Mouse (Mus musculus): Measurements from ENCODE around the gene Irak2. TPM values are rescaled to one million over a fixed set of nuclear protein-coding genes. Genes with fewer than 3 reads are reported as not detected.

Gene Irak2
- polyA plus RNA-seq, 1 experiment: 45.9 TPM

GRCm38 (mm10) chr6:113609293-113609692, 29.0 kb upstream of the Irak2 start:
- peaks cover 48% of the 10 kb centered on the region for H3K36me3 ChIP-seq (ENCODE audit: control insufficient read depth, insufficient read depth)
- H3K79me3 ChIP-seq (ENCODE audit: low read depth): peaks cover 88% of the 10 kb centered on the region
- no peak overlapping the region for H3ac ChIP-seq (ENCODE audit: control insufficient read depth, insufficient read length, low read depth)
- no peak overlapping the region for H3K4me3 ChIP-seq (ENCODE audit: insufficient read depth, poor library complexity, severe bottlenecking)
- no peaks in the 10 kb centered on the region for H3K27me3 ChIP-seq (ENCODE audit: control insufficient read depth, insufficient read depth, insufficient read length)
- TF ChIP-seq MAX (IDR thresholded peaks at IDR 0.05) (no peak), CTCF (IDR thresholded peaks at IDR 0.05; ENCODE audit: control insufficient read depth, insufficient read depth, insufficient read length) (no peak), FOSL1 (IDR thresholded peaks at IDR 0.05; ENCODE audit: insufficient read depth, low read length, poor library complexity, severe bottlenecking) (no peak), MYOD1 (IDR thresholded peaks at IDR 0.05; ENCODE audit: control insufficient read depth, insufficient read length, low read depth) (no peak), USF1 (IDR thresholded peaks at IDR 0.05; ENCODE audit: low read depth) (no peak), CEBPB (IDR thresholded peaks at IDR 0.05; ENCODE audit: low read depth) (no peak), MYOG (IDR thresholded peaks at IDR 0.05; ENCODE audit: control insufficient read depth, extremely low read depth, insufficient read length) (no peak)
- peaks cover 99% of the 10 kb centered on the region for H3K79me2 ChIP-seq (ENCODE audit: control insufficient read depth, insufficient read depth)

- Histone ChIP-seq H3ac (ENCODE audit: control insufficient read depth, insufficient read length, low read depth) (no peak overlapping the region), H3K36me3 (ENCODE audit: control insufficient read depth, insufficient read depth) (peaks cover 78% of the 10 kb centered on the region), H3K79me3 (ENCODE audit: low read depth) (peaks cover 66% of the 10 kb centered on the region), H3K79me2 (ENCODE audit: control insufficient read depth, insufficient read depth) (peaks cover 76% of the 10 kb centered on the region), H3K27me3 (ENCODE audit: control insufficient read depth, insufficient read depth, insufficient read length) (no peaks in the 10 kb centered on the region), H3K4me3 (ENCODE audit: insufficient read depth, poor library complexity, severe bottlenecking) (no peak overlapping the region)
- TF ChIP-seq CTCF (IDR thresholded peaks at IDR 0.05; ENCODE audit: control insufficient read depth, insufficient read depth, insufficient read length) (no peak), FOSL1 (IDR thresholded peaks at IDR 0.05; ENCODE audit: insufficient read depth, low read length, poor library complexity, severe bottlenecking) (no peak), CEBPB (IDR thresholded peaks at IDR 0.05; ENCODE audit: low read depth) (no peak), MAX (IDR thresholded peaks at IDR 0.05) (no peak), MYOD1 (IDR thresholded peaks at IDR 0.05; ENCODE audit: control insufficient read depth, insufficient read length, low read depth) (no peak)
Observed at GRCm38 (mm10) chr6:113612258-113612969, 25.9 kb upstream of the Irak2 start.

GRCm38 (mm10) chr6:113614152-113614551, 24.1 kb upstream of the Irak2 start:
- Histone ChIP-seq H3K79me2 (ENCODE audit: control insufficient read depth, insufficient read depth) (peaks cover 58% of the 10 kb centered on the region), H3K4me3 (ENCODE audit: insufficient read depth, poor library complexity, severe bottlenecking) (no peak overlapping the region), H3K27me3 (ENCODE audit: control insufficient read depth, insufficient read depth, insufficient read length) (no peaks in the 10 kb centered on the region), H3K36me3 (ENCODE audit: control insufficient read depth, insufficient read depth) (peaks cover 73% of the 10 kb centered on the region), H3K79me3 (ENCODE audit: low read depth) (peaks cover 50% of the 10 kb centered on the region), H3ac (ENCODE audit: control insufficient read depth, insufficient read length, low read depth) (no peak overlapping the region)
- TF ChIP-seq CTCF (IDR thresholded peaks at IDR 0.05; ENCODE audit: control insufficient read depth, insufficient read depth, insufficient read length) (no peak), MYOG (IDR thresholded peaks at IDR 0.05; ENCODE audit: control insufficient read depth, extremely low read depth, insufficient read length) (no peak), MYOD1 (IDR thresholded peaks at IDR 0.05; ENCODE audit: control insufficient read depth, insufficient read length, low read depth) (no peak), USF1 (IDR thresholded peaks at IDR 0.05; ENCODE audit: low read depth) (no peak), FOSL1 (IDR thresholded peaks at IDR 0.05; ENCODE audit: insufficient read depth, low read length, poor library complexity, severe bottlenecking) (no peak), MAX (IDR thresholded peaks at IDR 0.05) (no peak)

DNA sequence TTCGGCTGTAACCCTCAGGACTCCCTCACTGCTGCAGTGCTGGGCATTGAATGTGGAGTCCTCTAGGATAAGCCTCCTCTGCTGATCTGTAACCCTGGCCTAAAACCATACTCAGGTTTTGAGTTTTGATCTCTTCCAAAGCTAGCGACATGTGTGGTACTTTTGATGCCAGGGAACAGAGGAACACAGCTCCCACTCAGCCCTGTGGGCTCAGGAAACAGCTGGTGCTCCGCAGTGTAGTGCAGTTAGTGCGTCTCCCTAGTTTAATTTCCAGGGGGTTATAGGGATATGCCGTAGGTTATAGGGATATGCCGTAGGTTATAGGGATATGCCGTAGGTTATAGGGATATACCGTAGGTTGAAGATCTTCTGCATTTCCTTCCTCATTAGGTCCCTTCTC, 23.3 kb upstream of the Irak2 start:
- Histone ChIP-seq H3K79me2 (ENCODE audit: control insufficient read depth, insufficient read depth) (peaks cover 50% of the 10 kb centered on the region), H3K4me3 (ENCODE audit: insufficient read depth, poor library complexity, severe bottlenecking) (no peak overlapping the region), H3K79me3 (ENCODE audit: low read depth) (peaks cover 42% of the 10 kb centered on the region), H3K36me3 (ENCODE audit: control insufficient read depth, insufficient read depth) (peaks cover 68% of the 10 kb centered on the region), H3ac (ENCODE audit: control insufficient read depth, insufficient read length, low read depth) (no peak overlapping the region), H3K27me3 (ENCODE audit: control insufficient read depth, insufficient read depth, insufficient read length) (no peaks in the 10 kb centered on the region)
- TF ChIP-seq MAX (IDR thresholded peaks at IDR 0.05) (no peak), MYOG (IDR thresholded peaks at IDR 0.05; ENCODE audit: control insufficient read depth, extremely low read depth, insufficient read length) (no peak), MYOD1 (IDR thresholded peaks at IDR 0.05; ENCODE audit: control insufficient read depth, insufficient read length, low read depth) (no peak), CTCF (IDR thresholded peaks at IDR 0.05; ENCODE audit: control insufficient read depth, insufficient read depth, insufficient read length) (no peak), FOSL1 (IDR thresholded peaks at IDR 0.05; ENCODE audit: insufficient read depth, low read length, poor library complexity, severe bottlenecking) (no peak), CEBPB (IDR thresholded peaks at IDR 0.05; ENCODE audit: low read depth) (no peak), USF1 (IDR thresholded peaks at IDR 0.05; ENCODE audit: low read depth) (no peak)

DNA sequence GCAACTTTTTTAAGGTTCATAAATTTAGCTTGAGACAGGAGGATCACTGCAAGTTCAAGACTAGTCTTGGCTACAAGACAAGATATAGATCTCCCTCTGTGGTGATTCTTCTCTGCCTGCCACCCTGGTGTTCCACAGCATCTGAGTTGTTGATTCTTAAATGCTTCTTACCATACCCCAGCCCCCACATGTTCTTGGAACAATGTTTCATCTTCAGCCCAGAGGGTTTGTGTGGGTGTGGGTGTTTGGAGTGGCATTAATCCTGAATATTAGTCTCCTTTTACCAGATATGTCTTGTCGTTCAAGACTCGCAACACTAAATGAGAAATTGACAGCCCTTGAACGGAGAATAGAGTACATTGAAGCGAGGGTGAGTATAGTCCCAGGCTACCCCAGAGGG, 22.8 kb upstream of the Irak2 start:
- TF ChIP-seq CEBPB (IDR thresholded peaks at IDR 0.05; ENCODE audit: low read depth): no peak
- TF ChIP-seq MYOD1 (IDR thresholded peaks at IDR 0.05; ENCODE audit: control insufficient read depth, insufficient read length, low read depth): no peak
- no peak for TF ChIP-seq USF1 (IDR thresholded peaks at IDR 0.05; ENCODE audit: low read depth)
- no peak for TF ChIP-seq MYOG (IDR thresholded peaks at IDR 0.05; ENCODE audit: control insufficient read depth, extremely low read depth, insufficient read length)
- TF ChIP-seq CTCF (IDR thresholded peaks at IDR 0.05; ENCODE audit: control insufficient read depth, insufficient read depth, insufficient read length): no peak
- TF ChIP-seq FOSL1 (IDR thresholded peaks at IDR 0.05; ENCODE audit: insufficient read depth, low read length, poor library complexity, severe bottlenecking): no peak
- no peak for TF ChIP-seq MAX (IDR thresholded peaks at IDR 0.05)
- Histone ChIP-seq H3K36me3 (ENCODE audit: control insufficient read depth, insufficient read depth) (peaks cover 65% of the 10 kb centered on the region), H3K27me3 (ENCODE audit: control insufficient read depth, insufficient read depth, insufficient read length) (no peaks in the 10 kb centered on the region)

More for the DNA sequence above, 22.8 kb upstream of the Irak2 start:
- Histone ChIP-seq H3K79me2 (ENCODE audit: control insufficient read depth, insufficient read depth) (peaks cover 45% of the 10 kb centered on the region), H3ac (ENCODE audit: control insufficient read depth, insufficient read length, low read depth) (no peak overlapping the region), H3K79me3 (ENCODE audit: low read depth) (peaks cover 38% of the 10 kb centered on the region), H3K4me3 (ENCODE audit: insufficient read depth, poor library complexity, severe bottlenecking) (no peak overlapping the region)

Measured in C2C12 (cell line).